Mouse (Mus musculus) regulatory T cell (primary cell): ENCODE measurements around the gene Ripk1.

ENCODE experiments used
- in situ Hi-C: fragments of 300-600 bp; cut with MboI, MseI; formaldehyde crosslinking; loops from one replicate; pipeline ENCODE4 v1.15.1; 2025; ENCODE audit warnings: high pct_unique_total_duplicates

Gene Ripk1

GRCm38 (mm10) chr13:34074441-34074840, 72.3 kb downstream of the Ripk1 start:
- in situ Hi-C loops = loop anchor here (10.0 kb wide), 2 partner anchors 1410 to 1680 kb away; no protein-coding TSS in a partner anchor

DNA sequence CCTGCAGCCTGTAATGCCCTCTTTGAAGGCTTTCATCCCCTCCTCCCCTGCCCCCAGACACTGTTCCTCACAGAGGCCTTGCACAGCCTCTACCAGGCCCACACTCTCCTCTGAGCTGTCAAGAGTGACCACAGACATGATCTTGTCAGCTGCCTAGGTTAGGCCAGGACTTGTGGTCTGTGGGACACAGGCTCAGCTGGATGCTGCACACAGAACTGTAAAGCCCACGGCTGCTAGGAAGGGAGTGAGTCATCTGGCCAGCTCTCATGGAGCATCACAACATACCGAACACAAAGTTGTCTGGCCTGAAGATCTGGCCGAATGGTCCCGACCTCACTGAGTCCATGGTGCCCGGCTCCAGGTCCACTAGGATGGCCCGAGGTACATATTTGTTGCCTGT, 73.7 kb downstream of the Ripk1 start:
- in situ Hi-C loops = loop anchor here (5.0 to 10.0 kb wide), 3 partner anchors 61 to 1679 kb away; no protein-coding TSS in a partner anchor

GRCm38 (mm10) chr13:34076561-34077491, 74.7 kb downstream of the Ripk1 start:
- in situ Hi-C loops = loop anchor here (5.0 to 10.0 kb wide), 3 partner anchors 60 to 1678 kb away; no protein-coding TSS in a partner anchor

DNA sequence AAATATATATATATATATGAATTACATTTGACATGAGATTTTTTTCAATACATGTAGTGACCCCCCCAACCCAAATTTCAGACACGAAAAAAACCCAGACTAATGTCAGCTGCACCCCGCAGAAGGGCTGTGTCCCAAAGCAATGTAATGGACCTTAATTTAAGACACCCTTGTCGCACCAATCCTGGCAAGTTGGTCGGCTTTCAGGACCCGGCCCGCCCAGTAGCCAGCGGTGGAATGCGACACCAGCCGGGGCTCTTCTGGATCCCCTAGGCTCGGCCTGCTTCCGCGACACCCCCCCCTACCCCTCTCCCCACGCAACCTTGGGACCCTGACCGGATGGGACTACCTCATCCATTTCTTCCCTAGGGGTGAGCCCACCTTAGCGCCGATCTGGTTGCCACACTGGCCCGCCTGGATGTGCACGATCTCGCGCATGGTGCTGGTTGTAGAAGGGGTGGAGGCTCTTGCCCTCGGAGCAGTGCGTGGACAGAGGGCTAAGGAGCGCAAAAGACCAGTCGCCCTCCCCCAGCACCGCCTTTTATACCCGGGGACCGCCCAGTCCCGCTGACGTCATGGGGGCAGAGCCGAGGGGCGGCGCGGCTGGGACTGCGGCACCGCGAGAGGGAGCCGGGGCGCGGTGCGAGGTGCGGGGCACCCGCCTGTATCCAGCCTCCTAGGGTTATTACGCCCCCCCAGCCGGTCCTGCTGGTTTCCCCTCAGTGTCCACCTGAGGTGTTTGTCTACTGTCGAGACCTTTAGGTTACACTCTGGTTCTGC, 75.5 kb downstream of the Ripk1 start, which contains the start of gene Tubb2a:
TSS of gene Tubb2a (minus strand) at position 516 of the 780 bp plus-strand sequence.
- in situ Hi-C loops = loop anchor here (5.0 to 10.0 kb wide), 3 partner anchors 60 to 1677 kb away; no protein-coding TSS in a partner anchor

- in situ Hi-C loops = loop anchor here (5.0 to 10.0 kb wide), 3 partner anchors 59 to 1676 kb away; no protein-coding TSS in a partner anchor
Observed at GRCm38 (mm10) chr13:34078500-34079280, 76.5 kb downstream of the Ripk1 start.

DNA sequence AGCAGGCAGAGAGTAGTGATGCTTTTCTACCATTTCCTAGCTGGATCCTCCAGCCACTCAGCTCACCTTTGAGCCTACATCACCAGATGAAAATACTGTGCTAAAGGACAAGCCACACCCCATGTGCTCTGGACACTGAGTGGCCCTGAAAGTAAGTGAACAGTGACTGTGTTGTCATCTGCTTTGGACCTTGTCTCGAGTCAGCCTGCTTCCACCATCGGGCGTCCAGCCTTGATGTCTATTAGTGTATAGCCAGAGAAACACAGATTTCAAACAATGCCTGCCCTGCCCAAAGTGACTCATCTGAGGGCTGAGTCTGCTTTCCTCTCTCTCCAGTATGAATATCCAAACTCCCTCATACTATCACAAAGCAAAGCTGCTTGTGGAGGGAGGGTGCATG, 77.6 kb downstream of the Ripk1 start:
- in situ Hi-C loops = loop anchor here (5.0 to 10.0 kb wide), 3 partner anchors 58 to 1675 kb away; no protein-coding TSS in a partner anchor

- in situ Hi-C loops = no loop called here
Observed at GRCm38 (mm10) chr13:34081926-34082325, 79.8 kb downstream of the Ripk1 start.

- in situ Hi-C loops = no loop called here
Observed at GRCm38 (mm10) chr13:34084026-34084750, 82.0 kb downstream of the Ripk1 start.
